Mouse (Mus musculus): ENCODE results near the gene Dram1. TPM values are rescaled to one million over a fixed set of nuclear protein-coding genes. Genes with fewer than 3 reads are reported as not detected.

Dram1 gene
- total RNA-seq, 2 experiments from 2014 or later, result 0.88 to 1.5 TPM

- Histone ChIP-seq H3K4me3 (no peak overlapping the region), H3K27ac (no peak overlapping the region)
- no peak for DNase-seq (ENCODE audit: low spot score in 2 of 2)
- no peak for TF ChIP-seq CTCF (conservative IDR thresholded peaks at IDR 0.05)
Measured at GRCm38 (mm10) chr10:88288061-88288460, 90.8 kb downstream of the Dram1 start.

DNA sequence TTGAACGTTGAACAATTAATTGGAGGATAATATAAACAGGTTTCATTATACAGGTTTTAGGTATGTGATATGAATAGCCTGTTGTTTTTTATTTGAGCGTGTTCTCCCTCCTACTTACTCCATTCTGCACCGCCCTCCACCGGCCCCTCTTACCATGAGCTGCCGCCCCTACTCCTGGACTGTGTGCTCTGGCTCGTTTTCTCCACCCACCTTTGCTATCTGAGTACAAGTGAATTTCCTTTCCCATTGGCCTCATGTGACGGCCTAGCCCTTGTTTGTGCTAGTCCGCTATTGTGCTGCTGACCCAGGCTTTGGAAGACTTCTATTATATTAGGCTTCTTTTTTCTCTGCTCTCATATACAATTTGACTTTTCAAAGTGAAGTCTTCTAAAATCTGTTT is 91.6 kb downstream of the Dram1 start:
- Histone ChIP-seq H3K4me3 (no peak overlapping the region), H3K27ac (no peak overlapping the region)
- TF ChIP-seq CTCF (conservative IDR thresholded peaks at IDR 0.05), result no peak
- no peak for DNase-seq (ENCODE audit: low spot score in 2 of 2)

DNA sequence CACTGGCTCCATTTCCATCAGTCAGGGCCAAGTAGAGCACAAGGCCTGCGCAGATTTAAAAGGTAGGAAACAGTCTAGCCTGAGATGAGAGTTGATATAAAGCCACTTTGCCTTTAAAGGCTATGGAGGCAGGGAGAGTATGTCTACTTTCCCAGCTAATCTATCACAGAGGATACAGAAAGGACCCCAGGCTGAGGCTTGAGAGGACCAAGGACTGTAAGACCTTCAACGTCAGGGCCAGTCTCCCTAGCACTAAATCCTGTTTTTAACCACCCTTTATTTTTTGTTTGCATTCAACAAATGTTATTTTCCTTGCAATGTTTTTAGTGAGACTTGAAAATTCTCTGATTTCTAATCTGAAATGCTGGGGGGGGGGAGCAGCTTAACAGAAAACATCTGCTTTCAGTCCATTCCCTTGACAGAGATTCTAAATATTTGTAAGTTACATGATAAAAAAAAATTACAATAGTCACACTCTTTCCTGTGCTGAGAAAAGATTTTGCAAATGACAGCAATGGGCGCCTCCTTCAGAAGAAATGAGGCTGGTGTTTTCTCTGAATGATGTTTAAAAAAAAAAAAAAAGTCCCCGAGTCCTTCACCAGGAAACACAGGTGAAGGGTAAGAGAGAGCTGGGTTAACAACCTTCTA is 94.4 kb downstream of the Dram1 start:
- H3K27ac ChIP-seq, result no peak overlapping the region
- no peak for TF ChIP-seq CTCF (conservative IDR thresholded peaks at IDR 0.05)
- no peak overlapping the region for H3K4me3 ChIP-seq
- no peak for DNase-seq (ENCODE audit: low spot score in 2 of 2)

DNA sequence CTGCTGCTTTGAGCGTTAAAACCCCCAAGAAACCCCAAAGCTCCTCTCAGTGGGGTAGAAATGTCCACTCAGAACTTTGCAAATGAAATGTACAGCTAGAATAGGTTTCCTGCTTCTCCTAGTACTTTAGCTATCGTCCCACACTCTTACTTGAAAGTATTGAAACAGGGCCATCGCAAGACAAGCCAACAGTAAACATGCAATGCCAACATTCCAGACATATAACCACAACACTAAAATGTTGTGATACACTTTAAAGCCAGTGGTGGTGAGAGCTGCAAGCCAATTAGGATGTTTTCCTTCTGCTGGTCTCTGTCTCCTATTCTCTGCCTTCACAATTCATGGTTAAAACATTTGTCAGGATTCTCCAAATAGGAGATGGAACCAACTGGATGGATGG is 97.2 kb downstream of the Dram1 start:
- DNase-seq (ENCODE audit: low spot score in 2 of 2), result no peak
- no peak for TF ChIP-seq CTCF (conservative IDR thresholded peaks at IDR 0.05)
- Histone ChIP-seq H3K27ac (no peak overlapping the region), H3K4me3 (no peak overlapping the region)

GRCm38 (mm10) chr10:88274045-88274444 is 104.8 kb downstream of the Dram1 start:
- DNase-seq (ENCODE audit: low spot score in 2 of 2), result no peak
- Histone ChIP-seq H3K27ac (no peak overlapping the region), H3K4me3 (no peak overlapping the region)
- no peak for TF ChIP-seq CTCF (conservative IDR thresholded peaks at IDR 0.05)

Other genes starting within 250 kb of the Dram1 start
- gene Parpbp, start 232.1 kb downstream of the Dram1 start, total RNA-seq (2021), result under 1 TPM; 0.59 to 0.64 TPM
- 1 to 10 TPM; 8.0 to 8.4 TPM for gene Nup37, start 232.1 kb downstream of the Dram1 start, total RNA-seq (2021)
- gene Washc3, start 178.0 kb downstream of the Dram1 start, total RNA-seq (2021), result 10 to 100 TPM; 23.8 to 26.8 TPM
- 10 to 100 TPM; 72.6 to 74.4 TPM for gene Gnptab, start 52 bp upstream of the Dram1 start, total RNA-seq (2021)
- 1 to 10 TPM in 1 of 2 experiments, under 1 TPM in 1; 0.44 to 1.4 TPM for gene Sycp3, start 80.5 kb upstream of the Dram1 start, total RNA-seq (2021)
- gene Chpt1, start 125.0 kb upstream of the Dram1 start, total RNA-seq (2021), result 10 to 100 TPM; 42.2 to 44.9 TPM
- gene Mybpc1, start 226.1 kb upstream of the Dram1 start, total RNA-seq (2021), result 1 to 10 TPM in 1 of 2 experiments, under 1 TPM in 1; 0.82 to 1.4 TPM

Data from layer of hippocampus, adult 2 months (tissue).